Mouse (Mus musculus): ENCODE results near the gene Asb15. TPM values are rescaled to one million over a fixed set of nuclear protein-coding genes. Genes with fewer than 3 reads are reported as not detected.

The Asb15 gene
- polyA plus RNA-seq, 1 experiment from 2014 or later, result not detected

- Histone ChIP-seq H3K4me2 (replicated peaks; ENCODE audit: low read depth, low read length) (no peak within 1 kb of the TSS), H3K4me1 (ENCODE audit: control insufficient read depth, insufficient read depth, low read length) (no peaks in the 10 kb centered on the region), H3K36me3 (ENCODE audit: control insufficient read depth, insufficient read depth, low read length) (no peaks in the 10 kb centered on the region), H3K9me3 (ENCODE audit: control insufficient read depth, low read depth, low read length) (no peaks in the 10 kb centered on the region), H3K27me3 (ENCODE audit: control insufficient read depth, insufficient read depth, low read length) (no peaks in the 10 kb centered on the region), H3K9ac (replicated peaks; ENCODE audit: low read depth, low read length) (no peak within 1 kb of the TSS), H3K4me3 (ENCODE audit: low read depth, low read length) (no peak within 1 kb of the TSS), H3K27ac (ENCODE audit: low read length) (no peak within 1 kb of the TSS)
- no peak for ATAC-seq (ENCODE audit: insufficient number of reproducible peaks, insufficient read depth, low FRiP score, low read depth)
- WGBS, result 73% methylated on average over 10 of the region's 10 CpGs
These were observed 69.6 kb downstream of the Asb15 start, which contains the start of gene Lmod2 for GRCm38 (mm10) chr6:24597500-24597899. Gene Lmod2, plus strand, starts transcription at chr6:24597762.

- Histone ChIP-seq H3K27ac (ENCODE audit: low read length) (no peak overlapping the region), H3K9ac (replicated peaks; ENCODE audit: low read depth, low read length) (no peak overlapping the region), H3K4me2 (replicated peaks; ENCODE audit: low read depth, low read length) (no peak overlapping the region), H3K27me3 (ENCODE audit: control insufficient read depth, insufficient read depth, low read length) (no peaks in the 10 kb centered on the region), H3K36me3 (ENCODE audit: control insufficient read depth, insufficient read depth, low read length) (no peaks in the 10 kb centered on the region), H3K9me3 (ENCODE audit: control insufficient read depth, low read depth, low read length) (no peaks in the 10 kb centered on the region), H3K4me3 (ENCODE audit: low read depth, low read length) (no peak overlapping the region), H3K4me1 (ENCODE audit: control insufficient read depth, insufficient read depth, low read length) (no peaks in the 10 kb centered on the region)
- no peak for ATAC-seq (ENCODE audit: insufficient number of reproducible peaks, insufficient read depth, low FRiP score, low read depth)
- WGBS, result 91% methylated on average over 6 of the region's 6 CpGs
These were observed 71.2 kb downstream of the Asb15 start for GRCm38 (mm10) chr6:24599179-24599578.

- 89% methylated on average over 5 of the region's 5 CpGs for WGBS
- Histone ChIP-seq H3K9me3 (ENCODE audit: control insufficient read depth, low read depth, low read length) (no peaks in the 10 kb centered on the region), H3K9ac (replicated peaks; ENCODE audit: low read depth, low read length) (no peak overlapping the region), H3K4me2 (replicated peaks; ENCODE audit: low read depth, low read length) (no peak overlapping the region), H3K27me3 (ENCODE audit: control insufficient read depth, insufficient read depth, low read length) (no peaks in the 10 kb centered on the region), H3K4me3 (ENCODE audit: low read depth, low read length) (no peak overlapping the region), H3K4me1 (ENCODE audit: control insufficient read depth, insufficient read depth, low read length) (no peaks in the 10 kb centered on the region), H3K27ac (ENCODE audit: low read length) (no peak overlapping the region), H3K36me3 (ENCODE audit: control insufficient read depth, insufficient read depth, low read length) (no peaks in the 10 kb centered on the region)
- no peak for ATAC-seq (ENCODE audit: insufficient number of reproducible peaks, insufficient read depth, low FRiP score, low read depth)
These were observed 71.7 kb downstream of the Asb15 start for GRCm38 (mm10) chr6:24599639-24600038.

- no peak overlapping the region for H3K4me3 ChIP-seq (ENCODE audit: low read depth, low read length)
- WGBS, result 85% methylated on average over 6 of the region's 6 CpGs
These were observed 72.2 kb downstream of the Asb15 start for GRCm38 (mm10) chr6:24600134-24600533.

GRCm38 (mm10) chr6:24600726-24601125 lies 72.8 kb downstream of the Asb15 start:
- Histone ChIP-seq H3K4me3 (ENCODE audit: low read depth, low read length) (no peak overlapping the region), H3K27ac (ENCODE audit: low read length) (no peak overlapping the region), H3K9ac (replicated peaks; ENCODE audit: low read depth, low read length) (no peak overlapping the region), H3K4me2 (replicated peaks; ENCODE audit: low read depth, low read length) (no peak overlapping the region), H3K4me1 (ENCODE audit: control insufficient read depth, insufficient read depth, low read length) (no peaks in the 10 kb centered on the region), H3K9me3 (ENCODE audit: control insufficient read depth, low read depth, low read length) (no peaks in the 10 kb centered on the region), H3K27me3 (ENCODE audit: control insufficient read depth, insufficient read depth, low read length) (no peaks in the 10 kb centered on the region), H3K36me3 (ENCODE audit: control insufficient read depth, insufficient read depth, low read length) (no peaks in the 10 kb centered on the region)
- WGBS, result 62% methylated on average over 4 of the region's 4 CpGs
- no peak for ATAC-seq (ENCODE audit: insufficient number of reproducible peaks, insufficient read depth, low FRiP score, low read depth)

More at GRCm38 (mm10) chr6:24600134-24600533, 72.2 kb downstream of the Asb15 start:
- H3K27ac ChIP-seq (ENCODE audit: low read length), result no peak overlapping the region
- H3K4me1 ChIP-seq (ENCODE audit: control insufficient read depth, insufficient read depth, low read length), result no peaks in the 10 kb centered on the region
- H3K9ac ChIP-seq (replicated peaks; ENCODE audit: low read depth, low read length), result no peak overlapping the region
- H3K9me3 ChIP-seq (ENCODE audit: control insufficient read depth, low read depth, low read length), result no peaks in the 10 kb centered on the region
- no peak overlapping the region for H3K4me2 ChIP-seq (replicated peaks; ENCODE audit: low read depth, low read length)
- no peak for ATAC-seq (ENCODE audit: insufficient number of reproducible peaks, insufficient read depth, low FRiP score, low read depth)
- H3K36me3 ChIP-seq (ENCODE audit: control insufficient read depth, insufficient read depth, low read length), result no peaks in the 10 kb centered on the region
- no peaks in the 10 kb centered on the region for H3K27me3 ChIP-seq (ENCODE audit: control insufficient read depth, insufficient read depth, low read length)

- Histone ChIP-seq H3K36me3 (ENCODE audit: control insufficient read depth, insufficient read depth, low read length) (no peaks in the 10 kb centered on the region), H3K4me3 (ENCODE audit: low read depth, low read length) (no peak overlapping the region), H3K4me2 (replicated peaks; ENCODE audit: low read depth, low read length) (no peak overlapping the region), H3K9me3 (ENCODE audit: control insufficient read depth, low read depth, low read length) (no peaks in the 10 kb centered on the region), H3K4me1 (ENCODE audit: control insufficient read depth, insufficient read depth, low read length) (no peaks in the 10 kb centered on the region), H3K27me3 (ENCODE audit: control insufficient read depth, insufficient read depth, low read length) (no peaks in the 10 kb centered on the region), H3K27ac (ENCODE audit: low read length) (no peak overlapping the region), H3K9ac (replicated peaks; ENCODE audit: low read depth, low read length) (no peak overlapping the region)
- ATAC-seq (ENCODE audit: insufficient number of reproducible peaks, insufficient read depth, low FRiP score, low read depth), result no peak
- WGBS, result 23% methylated on average over 1 of the region's 1 CpGs
These were observed 73.7 kb downstream of the Asb15 start for GRCm38 (mm10) chr6:24601668-24602067.

- no peaks in the 10 kb centered on the region for H3K27me3 ChIP-seq (ENCODE audit: control insufficient read depth, insufficient read depth, low read length)
- no peak for ATAC-seq (ENCODE audit: insufficient number of reproducible peaks, insufficient read depth, low FRiP score, low read depth)
- H3K4me2 ChIP-seq (replicated peaks; ENCODE audit: low read depth, low read length), result no peak overlapping the region
- no peaks in the 10 kb centered on the region for H3K4me1 ChIP-seq (ENCODE audit: control insufficient read depth, insufficient read depth, low read length)
- no peak overlapping the region for H3K9ac ChIP-seq (replicated peaks; ENCODE audit: low read depth, low read length)
- H3K27ac ChIP-seq (ENCODE audit: low read length), result no peak overlapping the region
- H3K36me3 ChIP-seq (ENCODE audit: control insufficient read depth, insufficient read depth, low read length), result no peaks in the 10 kb centered on the region
- H3K4me3 ChIP-seq (ENCODE audit: low read depth, low read length), result no peak overlapping the region
- WGBS, result 65% methylated on average over 3 of the region's 3 CpGs
- H3K9me3 ChIP-seq (ENCODE audit: control insufficient read depth, low read depth, low read length), result no peaks in the 10 kb centered on the region
These were observed 74.4 kb downstream of the Asb15 start for GRCm38 (mm10) chr6:24602351-24602750.

- Histone ChIP-seq H3K9me3 (ENCODE audit: control insufficient read depth, low read depth, low read length) (no peaks in the 10 kb centered on the region), H3K36me3 (ENCODE audit: control insufficient read depth, insufficient read depth, low read length) (no peaks in the 10 kb centered on the region), H3K9ac (replicated peaks; ENCODE audit: low read depth, low read length) (no peak overlapping the region), H3K4me3 (ENCODE audit: low read depth, low read length) (no peak overlapping the region), H3K27me3 (ENCODE audit: control insufficient read depth, insufficient read depth, low read length) (no peaks in the 10 kb centered on the region), H3K4me2 (replicated peaks; ENCODE audit: low read depth, low read length) (no peak overlapping the region), H3K27ac (ENCODE audit: low read length) (no peak overlapping the region), H3K4me1 (ENCODE audit: control insufficient read depth, insufficient read depth, low read length) (no peaks in the 10 kb centered on the region)
- no peak for ATAC-seq (ENCODE audit: insufficient number of reproducible peaks, insufficient read depth, low FRiP score, low read depth)
- WGBS, result 79% methylated on average over 5 of the region's 5 CpGs
These were observed 75.0 kb downstream of the Asb15 start for GRCm38 (mm10) chr6:24602993-24603392.

- no peak overlapping the region for H3K27ac ChIP-seq (ENCODE audit: low read length)
- H3K4me2 ChIP-seq (replicated peaks; ENCODE audit: low read depth, low read length), result no peak overlapping the region
- no peaks in the 10 kb centered on the region for H3K27me3 ChIP-seq (ENCODE audit: control insufficient read depth, insufficient read depth, low read length)
- no peaks in the 10 kb centered on the region for H3K9me3 ChIP-seq (ENCODE audit: control insufficient read depth, low read depth, low read length)
- no peaks in the 10 kb centered on the region for H3K4me1 ChIP-seq (ENCODE audit: control insufficient read depth, insufficient read depth, low read length)
- no peak overlapping the region for H3K9ac ChIP-seq (replicated peaks; ENCODE audit: low read depth, low read length)
- ATAC-seq (ENCODE audit: insufficient number of reproducible peaks, insufficient read depth, low FRiP score, low read depth), result no peak
- WGBS, result 88% methylated on average over 7 of the region's 7 CpGs
- no peak overlapping the region for H3K4me3 ChIP-seq (ENCODE audit: low read depth, low read length)
- no peaks in the 10 kb centered on the region for H3K36me3 ChIP-seq (ENCODE audit: control insufficient read depth, insufficient read depth, low read length)
These were observed 76.3 kb downstream of the Asb15 start for GRCm38 (mm10) chr6:24604289-24604688.

Data from stomach, embryonic 14.5 days (tissue).